Mouse (Mus musculus) MEL (cell line): ENCODE measurements around the gene Gm11168. TPM values are rescaled to one million over a fixed set of nuclear protein-coding genes. Genes with fewer than 3 reads are reported as not detected.
"Not testable (repeated sequence)": the region's sequence is repeated elsewhere in the genome, so short reads cannot be mapped to it uniquely, and the experiment has no call there.

Source experiments
- DNase-seq: peaks from one replicate; pipeline ENCODE4 v3.0.0; 2011; ENCODE audit warnings: low read depth, low spot score
- H3K27ac ChIP-seq: 2 replicates; pipeline ENCODE4 v1.5.1; 2012; ENCODE audit warnings: low read depth, mild to moderate bottlenecking, control low read depth, low read length, moderate library complexity; ENCODE audit not compliant: control insufficient read depth
- H3K27me3 ChIP-seq, 2 experiments: fragments of 150-350 bp in 1 of 2; sonication (generic) in 1 of 2; 2 replicates each; pipeline ENCODE4 v1.6.1; 2012; ENCODE audit warnings: low read length in 2 of 2, mild to moderate bottlenecking in 2 of 2, improper control_type of control experiment in 1 of 2, moderate library complexity in 1 of 2; ENCODE audit not compliant: insufficient read depth in 2 of 2, control insufficient read depth in 1 of 2
- H3K36me3 ChIP-seq, 2 experiments: 2 replicates each; pipeline ENCODE4 v1.6.1; 2012 to 2014; ENCODE audit warnings: low read length in 2 of 2, improper control_type of control experiment in 1 of 2, inconsistent platforms in 1 of 2, mild to moderate bottlenecking in 1 of 2; ENCODE audit not compliant: insufficient read depth in 2 of 2, control insufficient read depth in 1 of 2
- H3K4me1 ChIP-seq, 2 experiments: fragments of 150-350 bp in 1 of 2; sonication (generic) in 1 of 2; 2 replicates each; pipeline ENCODE4 v1.6.1; 2012; ENCODE audit warnings: low read length in 2 of 2, improper control_type of control experiment in 1 of 2, mild to moderate bottlenecking in 1 of 2; ENCODE audit not compliant: insufficient read depth in 2 of 2, control insufficient read depth in 1 of 2
- H3K4me3 ChIP-seq, 2 experiments: fragments of 150-350 bp in 1 of 2; sonication (generic) in 1 of 2; 2 replicates each; pipeline ENCODE4 v1.5.1; 2012; ENCODE audit warnings: low read depth in 2 of 2, low read length in 2 of 2, mild to moderate bottlenecking in 2 of 2, moderate library complexity in 2 of 2, control low read depth in 1 of 2, improper control_type of control experiment in 1 of 2; ENCODE audit not compliant: control insufficient read depth in 1 of 2, insufficient read depth in 1 of 2
- H3K79me2 ChIP-seq: 2 replicates; pipeline ENCODE4 v1.6.1; 2012; ENCODE audit warnings: mild to moderate bottlenecking, low read length, moderate library complexity; ENCODE audit not compliant: control insufficient read depth, poor library complexity, insufficient read depth
- H3K9ac ChIP-seq: 2 replicates; pipeline ENCODE4 v1.6.1; 2012; ENCODE audit warnings: low read depth, mild to moderate bottlenecking, control low read depth, low read length, moderate library complexity; ENCODE audit not compliant: control insufficient read depth, poor library complexity, severe bottlenecking
- H3K9me3 ChIP-seq: fragments of 150-350 bp; sonication (generic); replicated peaks from 2 replicates; pipeline ENCODE4 v1.6.1; 2012; ENCODE audit warnings: mild to moderate bottlenecking, low read length, improper control_type of control experiment, moderate library complexity; ENCODE audit not compliant: insufficient read depth
- polyA plus RNA-seq, 2 experiments: library from polyadenylated mRNA; stranded (reverse) in 1 of 2; unstranded in 1 of 2; fragments of >175 nt in 1 of 2; fragments of >200 nt in 1 of 2; gene quantifications; 2 replicates each; pipeline versions ENCODE4 v1.2.1 to v1.2.4; 2012; ENCODE audit warnings: low replicate concordance in 2 of 2, low read depth in 1 of 2; ENCODE audit not compliant: insufficient read length in 2 of 2, insufficient read depth in 1 of 2, missing spikeins in 1 of 2
- total RNA-seq: library from RNA; depleted of rRNA; stranded (reverse); fragments of 300-350 nt; gene quantifications from 2 replicates; pipeline ENCODE4 v1.2.3, GENCODE M21; 2012; rRNA removed

Gm11168 gene
- total and polyA plus RNA-seq, 3 experiments = 0.31 TPM; not detected in 2

GRCm38 (mm10) chr9:3038161-3038560 is 35.0 kb downstream of the Gm11168 start:
- peak; percentile 49 for DNase-seq
- not testable (repeated sequence) for H3K4me1 ChIP-seq, H3K27me3 ChIP-seq, H3K4me3 ChIP-seq, H3K9ac ChIP-seq, H3K79me2 ChIP-seq, H3K36me3 ChIP-seq, H3K27ac ChIP-seq, H3K9me3 ChIP-seq

Other genes with a start within 250 kb of the Gm11168 start
- gene Gm10722, start 2.4 kb upstream of the Gm11168 start, total RNA-seq = not detected in 2 replicates
- gene Gm10722, start 2.4 kb upstream of the Gm11168 start, polyA plus RNA-seq = not detected
- 0.27 TPM in 1 of 2 replicates, not detected in the other for gene Gm10721, start 9.8 kb downstream of the Gm11168 start, total RNA-seq
- gene Gm10721, start 9.8 kb downstream of the Gm11168 start, polyA plus RNA-seq = not detected
- not detected in 2 replicates for gene Gm10720, start 12.3 kb downstream of the Gm11168 start, total RNA-seq
- not detected for gene Gm10720, start 12.3 kb downstream of the Gm11168 start, polyA plus RNA-seq
- gene Gm10719, start 14.1 kb downstream of the Gm11168 start, total RNA-seq = 2.1 and 2.4 TPM in 2 replicates
- gene Gm10719, start 14.1 kb downstream of the Gm11168 start, polyA plus RNA-seq = under 1 TPM in 1 of 2 experiments, not detected in 1; 0.18 TPM
- gene Gm10718, start 20.2 kb downstream of the Gm11168 start, total RNA-seq = 2.3 and 2.6 TPM in 2 replicates
- gene Gm10718, start 20.2 kb downstream of the Gm11168 start, polyA plus RNA-seq = not detected
- 0.19 and 0.46 TPM in 2 replicates for gene Gm10717, start 22.1 kb downstream of the Gm11168 start, total RNA-seq
- gene Gm10717, start 22.1 kb downstream of the Gm11168 start, polyA plus RNA-seq = under 1 TPM in 1 of 2 experiments, not detected in 1; 0.33 TPM
- not detected in 2 replicates for gene Gm17535, start 31.3 kb downstream of the Gm11168 start, total RNA-seq
- not detected for gene Gm17535, start 31.3 kb downstream of the Gm11168 start, polyA plus RNA-seq
- not detected in 2 replicates for gene Gm10715, start 33.5 kb downstream of the Gm11168 start, total RNA-seq
- gene Gm10715, start 33.5 kb downstream of the Gm11168 start, polyA plus RNA-seq = not detected